Mouse (Mus musculus): ENCODE results near the gene Tapt1. TPM values are rescaled to one million over a fixed set of nuclear protein-coding genes. Genes with fewer than 3 reads are reported as not detected.

The Tapt1 gene
- polyA plus RNA-seq, 1 experiment from 2014 or later: 30.7 TPM

DNA sequence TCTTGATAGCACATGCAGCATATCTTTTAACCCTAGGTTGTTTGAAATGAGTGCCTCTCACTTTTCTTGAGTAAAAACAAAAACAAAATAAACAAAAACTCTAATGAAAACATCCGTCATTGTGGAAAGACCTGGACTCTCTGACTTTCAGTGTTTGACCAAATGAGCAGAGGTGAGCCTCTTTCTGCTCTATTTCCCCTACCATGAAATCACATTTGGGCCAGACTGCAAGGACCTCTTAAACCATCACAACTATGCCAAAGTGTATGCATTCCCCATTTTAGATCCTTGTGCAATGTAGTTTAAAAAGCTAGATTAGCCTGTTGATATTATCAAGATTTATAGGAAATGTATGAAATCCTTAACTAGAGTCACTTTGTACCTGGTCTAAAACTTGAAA, 1.9 kb upstream of the Tapt1 start:
- H3K9me3 ChIP-seq: no peaks in the 10 kb centered on the region
- H3K4me2 ChIP-seq: no peak overlapping the region
- H3K36me3 ChIP-seq: no peaks in the 10 kb centered on the region
- H3K4me3 ChIP-seq: no peak overlapping the region
- 76% methylated on average over 1 of the region's 1 CpGs for WGBS
- peaks cover 13% of the 10 kb centered on the region for H3K4me1 ChIP-seq
- no peak overlapping the region for H3K27ac ChIP-seq
- H3K9ac ChIP-seq: no peak overlapping the region
- ATAC-seq (ENCODE audit: insufficient number of reproducible peaks, low FRiP score, low TSS enrichment, low read depth): no peak
- no peaks in the 10 kb centered on the region for H3K27me3 ChIP-seq

DNA sequence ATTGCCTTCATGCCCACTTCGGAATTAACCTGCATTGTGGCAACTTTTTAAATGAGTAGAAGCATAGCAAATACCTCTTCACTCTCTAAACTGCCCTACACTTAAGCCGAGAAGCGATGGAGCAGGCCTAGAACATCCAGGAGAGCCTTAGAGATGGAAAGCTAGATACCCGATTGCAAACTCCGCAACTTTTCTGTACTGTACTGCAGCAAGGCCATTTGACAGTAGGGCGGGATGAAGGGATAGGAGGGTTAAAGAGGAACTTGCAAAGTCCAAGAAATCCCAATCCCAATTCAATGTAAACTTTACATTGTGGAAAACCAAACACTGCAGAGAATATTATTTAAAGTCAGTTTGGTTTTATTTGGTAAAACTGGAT, 1.0 kb upstream of the Tapt1 start:
- peak overlapping the region; percentile 82 for H3K4me3 ChIP-seq
- H3K4me2 ChIP-seq: peak overlapping the region; percentile 74
- no peaks in the 10 kb centered on the region for H3K9me3 ChIP-seq
- peak overlapping the region; percentile 95 for H3K9ac ChIP-seq
- H3K27ac ChIP-seq: peak overlapping the region; percentile 91
- no peaks in the 10 kb centered on the region for H3K36me3 ChIP-seq
- H3K4me1 ChIP-seq: peaks cover 13% of the 10 kb centered on the region
- no peaks in the 10 kb centered on the region for H3K27me3 ChIP-seq
- 9% methylated on average over 6 of the region's 6 CpGs for WGBS
- no peak for ATAC-seq (ENCODE audit: insufficient number of reproducible peaks, low FRiP score, low TSS enrichment, low read depth)

DNA sequence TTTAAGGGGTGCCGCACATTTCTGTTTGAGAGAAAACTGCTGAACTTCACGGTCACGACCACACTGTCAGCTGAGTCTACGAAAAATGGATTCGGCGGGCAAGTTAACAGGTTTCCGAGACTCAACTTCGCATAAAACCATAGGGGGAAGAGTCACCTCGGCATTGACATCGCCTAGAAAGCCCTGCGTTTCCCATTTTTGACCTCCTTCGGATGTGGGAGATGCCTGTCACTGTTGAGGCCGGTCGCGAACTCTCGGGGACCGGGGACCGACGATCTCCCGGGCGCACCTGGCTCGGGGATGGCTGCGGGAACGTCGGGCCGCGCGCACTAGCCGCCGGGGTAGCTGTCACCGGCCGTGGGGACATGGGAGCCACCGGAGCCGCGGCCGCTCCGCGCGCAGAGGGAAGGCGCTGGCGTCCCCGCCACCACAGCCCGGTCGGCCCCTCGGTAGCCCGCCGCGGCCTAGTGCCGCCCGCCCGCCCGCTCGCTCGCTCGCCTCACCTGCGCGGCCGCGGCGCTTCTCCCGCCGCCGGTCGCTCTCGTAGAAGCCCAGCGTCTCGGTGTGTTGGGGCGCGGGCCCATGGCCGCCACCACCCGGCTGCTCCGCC, 410 bp downstream of the Tapt1 start:
- peak overlapping the region; percentile 95 for H3K9ac ChIP-seq
- H3K27me3 ChIP-seq: no peaks in the 10 kb centered on the region
- peaks cover 13% of the 10 kb centered on the region for H3K4me1 ChIP-seq
- H3K9me3 ChIP-seq: no peaks in the 10 kb centered on the region
- H3K4me3 ChIP-seq: peak overlapping the region; percentile 82
- peak; percentile 74; the same call in 1 of the 2 replicates for ATAC-seq (ENCODE audit: insufficient number of reproducible peaks, low FRiP score, low TSS enrichment, low read depth)
- H3K27ac ChIP-seq: peak overlapping the region; percentile 91
- H3K36me3 ChIP-seq: no peaks in the 10 kb centered on the region
- H3K4me2 ChIP-seq: peak overlapping the region; percentile 59
- WGBS: under 1% methylated on average over 64 of the region's 72 CpGs

- Histone ChIP-seq H3K4me3 (peak overlapping the region; percentile 82), H3K36me3 (no peaks in the 10 kb centered on the region), H3K4me1 (peaks cover 13% of the 10 kb centered on the region), H3K9ac (no peak overlapping the region), H3K4me2 (peak overlapping the region; percentile 59), H3K27me3 (no peaks in the 10 kb centered on the region), H3K9me3 (no peaks in the 10 kb centered on the region), H3K27ac (no peak overlapping the region)
- 72% methylated on average over 4 of the region's 4 CpGs for WGBS
- ATAC-seq (ENCODE audit: insufficient number of reproducible peaks, low FRiP score, low TSS enrichment, low read depth): no peak
Measured at GRCm38 (mm10) chr5:44224916-44225600, 1.4 kb downstream of the Tapt1 start.

- no peaks in the 10 kb centered on the region for H3K36me3 ChIP-seq
- H3K9ac ChIP-seq: no peak overlapping the region
- whole genome bisulfite sequencing: 23% methylated on average over 6 of the region's 6 CpGs
- H3K4me3 ChIP-seq: no peak overlapping the region
- 0 out of 2 replicates have a peak overlapping the region, but pooled peaks have one; percentile 20 for H3K4me2 ChIP-seq
- peaks cover 13% of the 10 kb centered on the region for H3K4me1 ChIP-seq
- no peaks in the 10 kb centered on the region for H3K9me3 ChIP-seq
- no peak for ATAC-seq (ENCODE audit: insufficient number of reproducible peaks, low FRiP score, low TSS enrichment, low read depth)
- H3K27ac ChIP-seq: no peak overlapping the region
- no peaks in the 10 kb centered on the region for H3K27me3 ChIP-seq
Measured at GRCm38 (mm10) chr5:44224251-44224650, 2.2 kb downstream of the Tapt1 start.

GRCm38 (mm10) chr5:44223341-44223881, 3.0 kb downstream of the Tapt1 start:
- H3K27ac ChIP-seq: no peak overlapping the region
- H3K4me2 ChIP-seq: no peak overlapping the region
- H3K27me3 ChIP-seq: no peaks in the 10 kb centered on the region
- no peak for ATAC-seq (ENCODE audit: insufficient number of reproducible peaks, low FRiP score, low TSS enrichment, low read depth)
- 88% methylated on average over 16 of the region's 16 CpGs for WGBS
- no peaks in the 10 kb centered on the region for H3K36me3 ChIP-seq
- no peak overlapping the region for H3K4me3 ChIP-seq
- H3K9me3 ChIP-seq: no peaks in the 10 kb centered on the region
- peaks cover 13% of the 10 kb centered on the region for H3K4me1 ChIP-seq
- H3K9ac ChIP-seq: no peak overlapping the region

GRCm38 (mm10) chr5:44220430-44220829, 6.0 kb downstream of the Tapt1 start:
- Histone ChIP-seq H3K9ac (no peak overlapping the region), H3K36me3 (peaks cover 5% of the 10 kb centered on the region; the same call in 1 of the 2 replicates), H3K4me3 (no peak overlapping the region), H3K27me3 (no peaks in the 10 kb centered on the region), H3K4me2 (no peak overlapping the region), H3K27ac (no peak overlapping the region), H3K4me1 (peaks cover 17% of the 10 kb centered on the region), H3K9me3 (no peaks in the 10 kb centered on the region)
- WGBS: 78% methylated on average over 7 of the region's 7 CpGs
- no peak for ATAC-seq (ENCODE audit: insufficient number of reproducible peaks, low FRiP score, low TSS enrichment, low read depth)

DNA sequence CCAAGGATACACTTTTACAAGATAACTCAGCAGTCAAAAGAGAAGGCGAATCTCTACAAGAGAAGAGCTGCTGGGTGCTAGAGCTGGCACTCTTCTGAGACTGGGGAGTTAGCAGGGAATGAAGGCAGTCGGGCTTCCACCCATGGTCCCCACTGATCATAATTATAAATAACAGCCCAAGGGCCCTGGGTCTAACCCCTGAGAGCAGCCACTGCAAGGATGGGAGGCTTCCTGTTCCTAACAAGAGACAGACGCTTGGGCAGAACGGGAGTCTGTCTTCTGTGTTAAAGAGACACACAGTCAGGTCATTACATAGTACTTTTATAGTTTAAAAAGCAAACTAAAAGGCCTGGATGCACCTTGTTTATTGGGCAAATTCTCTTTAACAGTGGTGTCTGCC, 6.6 kb downstream of the Tapt1 start:
- no peak overlapping the region for H3K27ac ChIP-seq
- WGBS: 56% methylated on average over 4 of the region's 4 CpGs
- H3K4me1 ChIP-seq: peaks cover 12% of the 10 kb centered on the region
- no peak overlapping the region for H3K9ac ChIP-seq
- no peaks in the 10 kb centered on the region for H3K9me3 ChIP-seq
- ATAC-seq (ENCODE audit: insufficient number of reproducible peaks, low FRiP score, low TSS enrichment, low read depth): no peak
- no peak overlapping the region for H3K4me3 ChIP-seq
- no peak overlapping the region for H3K4me2 ChIP-seq
- H3K27me3 ChIP-seq: no peaks in the 10 kb centered on the region
- peaks cover 8% of the 10 kb centered on the region; the same call in 1 of the 2 replicates for H3K36me3 ChIP-seq

GRCm38 (mm10) chr5:44218483-44218882, 7.9 kb downstream of the Tapt1 start:
- Histone ChIP-seq H3K27me3 (no peaks in the 10 kb centered on the region), H3K4me2 (no peak overlapping the region), H3K9ac (no peak overlapping the region), H3K27ac (no peak overlapping the region), H3K36me3 (peaks cover 9% of the 10 kb centered on the region; the same call in 1 of the 2 replicates), H3K4me1 (peaks cover 4% of the 10 kb centered on the region), H3K4me3 (no peak overlapping the region), H3K9me3 (no peaks in the 10 kb centered on the region)
- ATAC-seq (ENCODE audit: insufficient number of reproducible peaks, low FRiP score, low TSS enrichment, low read depth): no peak
- WGBS: 78% methylated on average over 4 of the region's 4 CpGs

DNA sequence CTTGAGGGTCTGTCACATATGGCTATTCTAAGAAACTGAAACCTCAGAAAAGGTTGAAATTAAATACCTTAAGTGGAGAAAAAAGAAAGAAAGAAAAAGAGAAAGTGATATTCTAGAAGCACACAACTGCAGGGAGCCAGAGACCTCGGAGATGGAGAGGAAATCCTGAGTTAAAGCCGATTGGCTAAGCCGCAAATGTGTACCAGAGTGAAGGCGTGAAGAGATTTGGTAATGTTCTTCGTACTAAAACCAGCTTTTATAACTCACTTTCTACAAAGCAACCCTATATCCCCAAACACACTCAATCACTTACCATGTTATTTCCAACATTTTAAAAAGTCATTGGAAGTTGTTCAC, 8.8 kb downstream of the Tapt1 start:
- no peaks in the 10 kb centered on the region for H3K27me3 ChIP-seq
- ATAC-seq (ENCODE audit: insufficient number of reproducible peaks, low FRiP score, low TSS enrichment, low read depth): no peak
- no peak overlapping the region for H3K27ac ChIP-seq
- no peak overlapping the region for H3K4me2 ChIP-seq
- 46% methylated on average over 5 of the region's 5 CpGs for WGBS
- no peaks in the 10 kb centered on the region for H3K9me3 ChIP-seq
- H3K4me1 ChIP-seq: peaks cover 4% of the 10 kb centered on the region
- peaks cover 9% of the 10 kb centered on the region; the same call in 1 of the 2 replicates for H3K36me3 ChIP-seq
- H3K9ac ChIP-seq: no peak overlapping the region
- H3K4me3 ChIP-seq: no peak overlapping the region

- H3K4me3 ChIP-seq: no peak overlapping the region
- no peak overlapping the region for H3K4me2 ChIP-seq
- H3K27me3 ChIP-seq: no peaks in the 10 kb centered on the region
- 56% methylated on average over 8 of the region's 8 CpGs for WGBS
- peaks cover 9% of the 10 kb centered on the region; the same call in 1 of the 2 replicates for H3K36me3 ChIP-seq
- peak overlapping the region; percentile 27; the same call in 1 of the 2 replicates for H3K27ac ChIP-seq
- no peak for ATAC-seq (ENCODE audit: insufficient number of reproducible peaks, low FRiP score, low TSS enrichment, low read depth)
- H3K4me1 ChIP-seq: peaks cover 4% of the 10 kb centered on the region
- H3K9ac ChIP-seq: no peak overlapping the region
- no peaks in the 10 kb centered on the region for H3K9me3 ChIP-seq
Measured at GRCm38 (mm10) chr5:44217041-44217684, 9.3 kb downstream of the Tapt1 start.

- Histone ChIP-seq H3K4me1 (peaks cover 4% of the 10 kb centered on the region), H3K36me3 (peaks cover 17% of the 10 kb centered on the region), H3K4me2 (no peak overlapping the region), H3K4me3 (no peak overlapping the region), H3K27me3 (no peaks in the 10 kb centered on the region), H3K9me3 (no peaks in the 10 kb centered on the region), H3K9ac (no peak overlapping the region), H3K27ac (no peak overlapping the region)
- ATAC-seq (ENCODE audit: insufficient number of reproducible peaks, low FRiP score, low TSS enrichment, low read depth): no peak
Measured at GRCm38 (mm10) chr5:44215118-44215517, 11.3 kb downstream of the Tapt1 start.
